Mouse (Mus musculus) left cerebral cortex, adult 18-20 months (tissue): Measurements from ENCODE around the gene Ccl25. TPM values are rescaled to one million over a fixed set of nuclear protein-coding genes. Genes with fewer than 3 reads are reported as not detected.

ENCODE experiments used
- DNase-seq, 2 experiments: peaks; one replicate each; pipeline ENCODE4 v3.0.0; 2021 to 2022; ENCODE audit warnings: low spot score in 2 of 2, mixed read lengths in 1 of 2
- long read RNA-seq, 2 experiments: library from polyadenylated mRNA; stranded (forward); transcript quantifications; one replicate each; pipeline ENCODE4 v2.0.0; 2021
- total RNA-seq, 2 experiments: library from RNA; stranded (reverse); gene quantifications; 2 replicates each; pipeline ENCODE4 v1.2.3; 2021

The Ccl25 gene
- total RNA-seq: 10 to 100 TPM; 19.6 to 19.9 TPM
- long read RNA-seq, experiment 1, partial matches to known transcripts: 1 of 14 reads
- long read RNA-seq, experiment 1, other reads (novel, unspliced or antisense): 12 of 14 reads
- long read RNA-seq, experiment 2, partial matches to known transcripts: 0 of 10 reads
- long read RNA-seq, experiment 2, other reads (novel, unspliced or antisense): 7 of 10 reads

- peak; percentile 98 for DNase-seq
Observed at GRCm38 (mm10) chr8:4324983-4325750, at the start of gene Ccl25, which contains the start of gene Elavl1. Gene Ccl25, plus strand, starts transcription at chr8:4325210. Gene Elavl1, minus strand, starts transcription at chr8:4325413.

- DNase-seq: peak; percentile 98
Observed at GRCm38 (mm10) chr8:4275275-4276110, 49.5 kb upstream of the Ccl25 start, which contains the start of gene Timm44. Gene Timm44, minus strand, starts transcription at chr8:4275913.

- DNase-seq: no peak
Observed at GRCm38 (mm10) chr8:4276111-4276465, 48.9 kb upstream of the Ccl25 start.

- DNase-seq: no peak
Observed at GRCm38 (mm10) chr8:4292738-4293137, 32.3 kb upstream of the Ccl25 start.

- no peak for DNase-seq
Observed at GRCm38 (mm10) chr8:4297822-4298221, 27.2 kb upstream of the Ccl25 start.

- no peak for DNase-seq
Observed at GRCm38 (mm10) chr8:4304124-4304547, 20.9 kb upstream of the Ccl25 start.

GRCm38 (mm10) chr8:4305838-4306237 is 19.2 kb upstream of the Ccl25 start:
- DNase-seq: no peak

- no peak for DNase-seq
Observed at GRCm38 (mm10) chr8:4312104-4312503, 12.9 kb upstream of the Ccl25 start.

- no peak for DNase-seq
Observed at GRCm38 (mm10) chr8:4313254-4314124, 11.5 kb upstream of the Ccl25 start.

GRCm38 (mm10) chr8:4314852-4315251 is 10.2 kb upstream of the Ccl25 start:
- DNase-seq: no peak

- DNase-seq: no peak
Observed at GRCm38 (mm10) chr8:4318124-4318523, 6.9 kb upstream of the Ccl25 start.

- DNase-seq: no peak
Observed at GRCm38 (mm10) chr8:4318796-4319572, 6.0 kb upstream of the Ccl25 start.

GRCm38 (mm10) chr8:4319573-4319872 is 5.5 kb upstream of the Ccl25 start:
- DNase-seq: no peak

- no peak for DNase-seq
Observed at GRCm38 (mm10) chr8:4320404-4320803, 4.6 kb upstream of the Ccl25 start.

GRCm38 (mm10) chr8:4321031-4321430 is 4.0 kb upstream of the Ccl25 start:
- DNase-seq: no peak

GRCm38 (mm10) chr8:4322470-4322869 is 2.5 kb upstream of the Ccl25 start:
- peak; percentile 80 to 82 for DNase-seq

- DNase-seq: no peak
Observed at GRCm38 (mm10) chr8:4323917-4324316, 1.1 kb upstream of the Ccl25 start.

- peak in 1 of 2 experiments; percentile 24 for DNase-seq
Observed at GRCm38 (mm10) chr8:4324525-4324924, 485 bp upstream of the Ccl25 start.

- no peak for DNase-seq
Observed at GRCm38 (mm10) chr8:4325751-4326036, 684 bp downstream of the Ccl25 start.

- DNase-seq: no peak
Observed at GRCm38 (mm10) chr8:4329000-4329399, 4.0 kb downstream of the Ccl25 start.
